Mouse (Mus musculus) CD4-positive, CD25-positive, alpha-beta regulatory T cell, adult 2 months (primary cell): ENCODE results near the gene Calm2.

ENCODE experiments used
- DNase-seq: peaks from one replicate; pipeline ENCODE4 v3.0.0-alpha.2; 2012; ENCODE audit warnings: low read depth, low spot score

Gene Calm2

GRCm38 (mm10) chr17:87397088-87397487, 49.6 kb downstream of the Calm2 start:
- no peak for DNase-seq

GRCm38 (mm10) chr17:87391242-87391641, 55.5 kb downstream of the Calm2 start:
- DNase-seq = no peak

- no peak for DNase-seq
Observed at GRCm38 (mm10) chr17:87387068-87387467, 59.7 kb downstream of the Calm2 start.

GRCm38 (mm10) chr17:87385835-87386234, 60.9 kb downstream of the Calm2 start:
- DNase-seq = no peak
